Mouse (Mus musculus) stomach, embryonic 16.5 days (tissue): ENCODE data around the gene Sypl. TPM values are rescaled to one million over a fixed set of nuclear protein-coding genes. Genes with fewer than 3 reads are reported as not detected.

Experiments
- polyA plus RNA-seq: library from polyadenylated mRNA; unstranded; fragments of >200 nt; fragmentation: Nextera tagmentation; extraction: Ambion mirVana; gene quantifications from 2 replicates; pipeline ENCODE4 v1.2.1, GENCODE M21; 2015

The Sypl gene
- polyA plus RNA-seq, 1 experiment from 2014 or later = 188 TPM

Other genes with a start within 250 kb of the Sypl start
- 25.2 and 27.5 TPM in 2 replicates for gene Nampt, start 134.3 kb upstream of the Sypl start, polyA plus RNA-seq
- 0.80 TPM in 1 of 2 replicates, not detected in the other for gene Cdhr3, start 139.0 kb downstream of the Sypl start, polyA plus RNA-seq
- gene Atxn7l1, start 193.8 kb downstream of the Sypl start, polyA plus RNA-seq = 12.4 and 13.3 TPM in 2 replicates